Mouse (Mus musculus) midbrain, embryonic 15.5 days (tissue): ENCODE results near the gene Vstm5. TPM values are rescaled to one million over a fixed set of nuclear protein-coding genes. Genes with fewer than 3 reads are reported as not detected.

Source experiments
- ATAC-seq: fragments of 200-750 bp; cut with Nextera tagmentation; replicated peaks from 2 replicates; pipeline ENCODE4 v1.8.0; 2017; ENCODE audit warnings: moderate TSS enrichment
- H3K27ac ChIP-seq: fragments of 300-500 bp; sonication (generic); 2 replicates; pipeline ENCODE4 v1.5.1; 2015; ENCODE audit warnings: mild to moderate bottlenecking, inconsistent platforms
- H3K27me3 ChIP-seq: fragments of 300-500 bp; sonication (generic); replicated peaks from 2 replicates; pipeline ENCODE4 v1.6.1; 2015; ENCODE audit warnings: inconsistent platforms
- H3K36me3 ChIP-seq: fragments of 300-500 bp; sonication (generic); replicated peaks from 2 replicates; pipeline ENCODE4 v1.6.1; 2015; ENCODE audit warnings: inconsistent platforms
- H3K4me1 ChIP-seq: fragments of 300-500 bp; sonication (generic); 2 replicates; pipeline ENCODE4 v1.6.1; 2015; ENCODE audit warnings: inconsistent platforms
- H3K4me2 ChIP-seq: fragments of 300-500 bp; sonication (generic); 2 replicates; pipeline ENCODE4 v1.6.1; 2015; ENCODE audit warnings: inconsistent platforms, mild to moderate bottlenecking, moderate library complexity
- H3K4me3 ChIP-seq: fragments of 300-500 bp; sonication (generic); 2 replicates; pipeline ENCODE4 v1.5.1; 2015; ENCODE audit warnings: mild to moderate bottlenecking, inconsistent platforms
- H3K9ac ChIP-seq: fragments of 300-500 bp; sonication (generic); 2 replicates; pipeline ENCODE4 v1.6.1; 2015; ENCODE audit warnings: mild to moderate bottlenecking, inconsistent platforms
- H3K9me3 ChIP-seq: fragments of 300-500 bp; sonication (generic); 2 replicates; pipeline ENCODE4 v1.6.1; 2016; ENCODE audit warnings: inconsistent platforms
- WGBS: fragments of 180-500 bp; shearing (Covaris S2); methylation state at CpG from one replicate; pipeline ENCODE4 v1.1.7; 2015; ENCODE audit warnings: mixed read lengths; 5-methylcytosine and 5-hydroxymethylcytosine counted together
- polyA plus RNA-seq: library from polyadenylated mRNA; unstranded; fragments of >200 nt; fragmentation: Nextera tagmentation; extraction: Ambion mirVana; gene quantifications from 2 replicates; pipeline ENCODE4 v1.2.1, GENCODE M21; 2015

The Vstm5 gene
- polyA plus RNA-seq, 1 experiment from 2014 or later: 24.8 TPM

DNA sequence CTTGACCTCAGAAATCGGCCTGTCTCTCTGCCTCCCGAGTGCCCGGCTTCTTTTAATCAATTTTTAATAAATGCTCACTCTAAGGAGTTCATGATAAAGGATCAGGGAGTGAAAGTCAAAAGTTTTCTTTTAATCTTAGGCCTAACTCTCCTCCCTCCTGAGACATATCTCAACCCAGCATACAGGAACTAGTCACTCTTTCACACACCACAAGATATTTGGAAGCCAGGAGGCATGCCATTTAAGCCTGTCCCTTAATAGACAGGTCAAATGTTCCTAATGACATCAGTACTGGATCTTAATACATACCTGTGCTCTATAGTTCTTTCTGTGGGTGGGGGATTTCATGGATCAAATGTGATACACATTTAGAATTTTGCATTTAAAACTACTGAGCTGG lies 39.5 kb downstream of the Vstm5 start:
- WGBS: 92% methylated on average over 3 of the region's 3 CpGs
- H3K4me2 ChIP-seq: no peak overlapping the region

DNA sequence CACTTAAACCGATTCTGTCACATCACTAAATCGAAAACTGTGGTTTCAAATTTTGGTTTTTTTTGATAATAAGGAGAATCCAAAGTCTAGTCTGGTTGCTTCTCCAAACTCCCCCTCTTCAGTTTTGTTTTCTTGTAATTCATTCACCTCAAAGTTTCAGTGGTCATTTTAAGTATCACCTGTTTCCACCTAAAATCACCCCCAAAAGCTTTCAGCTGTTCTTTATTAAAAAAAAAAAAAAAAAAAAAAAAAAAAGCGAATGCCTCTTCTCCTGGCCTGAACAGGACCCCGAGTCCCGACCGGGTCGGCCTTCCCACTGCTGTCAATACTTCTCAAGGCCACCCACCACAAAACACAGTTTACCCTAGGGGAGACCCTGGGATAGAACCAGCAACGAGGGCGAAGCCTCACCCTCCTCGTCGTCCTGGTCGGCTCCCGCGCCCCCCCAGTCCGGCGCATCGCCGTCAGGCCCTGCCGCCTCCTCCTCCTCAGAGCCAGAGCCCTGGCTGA lies 40.3 kb downstream of the Vstm5 start:
- H3K9ac ChIP-seq: peak overlapping the region; percentile 99
- 9% methylated on average over 19 of the region's 19 CpGs for WGBS
- peak overlapping the region; percentile 60 for H3K4me2 ChIP-seq
- peak; percentile 74; the same call in 1 of the 2 replicates for ATAC-seq
- no peaks in the 10 kb centered on the region for H3K27me3 ChIP-seq
- H3K36me3 ChIP-seq: peaks cover 21% of the 10 kb centered on the region
- H3K4me1 ChIP-seq: peaks cover 28% of the 10 kb centered on the region
- no peaks in the 10 kb centered on the region for H3K9me3 ChIP-seq
- H3K27ac ChIP-seq: peak overlapping the region; percentile 89
- H3K4me3 ChIP-seq: peak overlapping the region; percentile 90

More for the DNA sequence above, 39.5 kb downstream of the Vstm5 start:
- no peak overlapping the region for H3K9ac ChIP-seq
- H3K36me3 ChIP-seq: peaks cover 29% of the 10 kb centered on the region
- no peaks in the 10 kb centered on the region for H3K27me3 ChIP-seq
- H3K4me3 ChIP-seq: no peak overlapping the region
- ATAC-seq: no peak
- H3K9me3 ChIP-seq: no peaks in the 10 kb centered on the region
- no peak overlapping the region for H3K27ac ChIP-seq
- peaks cover 28% of the 10 kb centered on the region for H3K4me1 ChIP-seq

DNA sequence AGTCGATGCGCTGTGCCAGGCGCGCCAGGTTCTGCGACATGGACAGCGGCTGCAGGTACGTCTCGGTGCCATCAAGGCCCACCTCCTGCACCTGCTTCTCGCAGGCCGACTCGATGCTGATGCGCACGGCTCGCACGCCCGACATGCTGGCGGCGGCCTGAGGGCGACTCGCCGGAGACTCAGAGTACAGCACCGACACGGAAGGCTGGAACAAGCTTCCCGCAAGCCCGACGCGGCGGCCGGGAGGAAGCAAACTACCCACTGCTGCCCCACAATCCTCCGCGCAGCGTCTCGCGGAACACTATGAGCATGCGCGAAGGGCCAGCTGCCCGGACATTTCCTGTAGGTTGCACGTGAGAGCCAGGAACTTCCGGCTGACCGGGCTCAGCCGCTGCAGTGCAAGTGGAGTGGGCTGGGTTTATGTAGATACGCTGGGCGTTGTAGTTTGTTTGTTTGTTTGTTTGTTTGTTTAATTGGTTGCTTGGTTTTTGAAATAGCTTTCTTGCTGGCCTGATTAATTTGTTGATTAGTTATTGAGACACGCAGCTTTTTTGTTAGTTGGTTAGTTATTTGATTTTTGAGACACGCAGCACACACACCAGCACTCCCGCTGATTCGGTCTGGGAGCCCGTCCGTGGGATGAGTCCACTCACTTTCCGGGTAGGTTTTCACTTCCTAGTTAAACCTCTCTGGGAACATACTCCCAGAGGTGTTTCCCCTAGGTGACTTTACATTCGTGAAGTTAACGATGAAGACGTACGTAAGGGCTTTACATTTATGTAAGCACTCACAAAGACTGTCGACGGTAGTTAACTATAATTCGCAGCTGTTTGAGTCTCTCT lies 41.0 kb downstream of the Vstm5 start, which contains the start of gene Med17:
Gene Med17, minus strand, starts transcription at position 283 of the 842 bp plus-strand sequence.
- Histone ChIP-seq H3K27me3 (no peaks in the 10 kb centered on the region), H3K9me3 (no peaks in the 10 kb centered on the region), H3K27ac (peak within 1 kb of the TSS; percentile 89), H3K4me1 (peaks cover 28% of the 10 kb centered on the region), H3K4me2 (peak within 1 kb of the TSS; percentile 60), H3K9ac (peak within 1 kb of the TSS; percentile 99), H3K36me3 (peaks cover 15% of the 10 kb centered on the region), H3K4me3 (peak within 1 kb of the TSS; percentile 90)
- ATAC-seq: peak; percentile 99
- 1% methylated on average over 57 of the region's 57 CpGs for WGBS

DNA sequence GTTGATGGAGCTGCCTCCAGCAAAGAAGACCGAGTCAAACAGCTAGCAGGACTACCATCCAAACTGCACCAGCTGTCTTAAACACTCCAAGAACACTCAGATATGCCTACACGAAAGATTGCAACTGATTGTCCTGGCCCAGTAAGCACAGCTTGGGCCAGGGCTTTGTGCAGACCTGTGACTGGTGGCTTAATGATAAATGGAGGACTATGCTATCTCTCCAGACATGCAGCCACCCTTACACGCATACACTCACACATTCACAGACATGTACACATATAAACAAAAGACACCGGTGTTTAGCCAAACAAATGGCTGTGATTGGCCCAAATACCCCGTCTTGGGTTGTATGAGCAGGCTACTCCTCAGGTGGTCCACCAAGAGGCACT lies 41.6 kb downstream of the Vstm5 start:
- Histone ChIP-seq H3K36me3 (peaks cover 8% of the 10 kb centered on the region), H3K9ac (peak overlapping the region; percentile 99), H3K27ac (peak overlapping the region; percentile 89; the same call in 1 of the 2 replicates), H3K9me3 (no peaks in the 10 kb centered on the region), H3K4me2 (peak overlapping the region; percentile 60), H3K27me3 (no peaks in the 10 kb centered on the region), H3K4me1 (peaks cover 28% of the 10 kb centered on the region), H3K4me3 (peak overlapping the region; percentile 90)
- 47% methylated on average over 5 of the region's 5 CpGs for WGBS
- peak; percentile 17 for ATAC-seq

DNA sequence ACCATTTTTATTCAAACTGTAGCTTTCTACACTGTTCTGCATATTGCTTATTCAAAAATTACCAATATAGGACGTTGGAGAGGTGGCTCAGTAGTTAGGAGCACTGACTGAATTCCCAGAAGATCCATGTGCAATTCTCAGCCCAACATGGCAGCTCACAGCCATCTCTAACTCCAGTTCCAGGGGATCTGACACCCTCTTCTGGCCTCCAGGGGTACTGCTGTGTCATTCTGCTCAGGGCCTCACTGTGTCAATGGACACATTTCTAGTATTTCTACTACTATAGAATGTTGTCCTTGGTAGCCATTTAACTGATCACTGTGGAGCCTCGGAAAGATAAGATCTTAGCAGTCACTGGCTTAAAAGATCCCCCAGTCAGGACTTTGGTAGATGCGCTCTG lies 46.6 kb downstream of the Vstm5 start:
- H3K9me3 ChIP-seq: no peaks in the 10 kb centered on the region
- ATAC-seq: no peak
- no peak overlapping the region for H3K27ac ChIP-seq
- H3K27me3 ChIP-seq: no peaks in the 10 kb centered on the region
- no peak overlapping the region for H3K9ac ChIP-seq
- H3K4me3 ChIP-seq: no peak overlapping the region
- H3K4me2 ChIP-seq: no peak overlapping the region
- peaks cover 9% of the 10 kb centered on the region; the same call in 1 of the 2 replicates for H3K36me3 ChIP-seq
- 72% methylated on average over 3 of the region's 3 CpGs for WGBS
- peaks cover 9% of the 10 kb centered on the region for H3K4me1 ChIP-seq

DNA sequence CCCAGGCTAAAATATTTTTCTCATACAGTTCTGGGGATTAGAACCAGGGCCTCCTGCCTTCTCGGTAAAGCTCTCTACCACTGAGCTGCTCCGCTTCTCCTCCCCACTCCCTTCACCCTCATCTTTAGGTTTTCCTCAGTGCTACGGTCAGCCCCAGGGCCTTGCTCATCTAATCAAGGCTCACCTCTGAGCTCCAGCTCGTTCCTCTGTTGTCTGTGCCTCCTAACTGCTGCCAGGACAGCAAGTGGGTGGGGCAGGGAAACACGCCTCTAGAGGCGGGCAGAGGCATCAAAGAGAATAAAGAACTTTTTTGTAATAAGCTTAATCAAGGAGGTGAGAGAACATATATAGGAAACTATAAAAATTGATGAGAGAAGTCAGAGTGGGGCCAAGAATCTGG lies 49.0 kb downstream of the Vstm5 start:
- no peak overlapping the region for H3K4me3 ChIP-seq
- H3K36me3 ChIP-seq: peaks cover 14% of the 10 kb centered on the region; the same call in 1 of the 2 replicates
- H3K9ac ChIP-seq: no peak overlapping the region
- no peak overlapping the region for H3K4me2 ChIP-seq
- H3K9me3 ChIP-seq: no peaks in the 10 kb centered on the region
- no peak for ATAC-seq
- no peaks in the 10 kb centered on the region for H3K4me1 ChIP-seq
- H3K27me3 ChIP-seq: no peaks in the 10 kb centered on the region
- no peak overlapping the region for H3K27ac ChIP-seq
- WGBS: 53% methylated on average over 6 of the region's 6 CpGs

DNA sequence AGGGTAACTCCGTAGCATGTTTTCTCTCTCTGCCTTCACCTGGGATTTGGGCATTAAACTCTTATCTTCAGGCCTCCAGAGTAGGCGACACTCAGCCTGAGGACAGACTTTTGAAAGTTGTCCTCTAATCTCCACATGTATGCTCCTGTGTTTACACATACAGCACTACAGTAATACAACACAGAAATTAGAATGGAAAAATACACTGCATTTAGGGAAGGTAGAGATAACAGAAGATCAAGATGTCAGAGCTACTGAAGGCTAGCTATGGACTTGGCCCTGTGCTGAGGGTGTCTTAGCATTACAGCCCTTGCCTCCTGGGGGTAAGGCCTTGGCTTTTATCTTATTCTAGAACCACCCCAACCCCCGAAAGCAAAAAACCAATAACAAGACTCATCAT lies 49.6 kb downstream of the Vstm5 start:
- 93% methylated on average over 3 of the region's 3 CpGs for WGBS
- no peak overlapping the region for H3K9ac ChIP-seq
- no peak overlapping the region for H3K27ac ChIP-seq
- no peaks in the 10 kb centered on the region for H3K4me1 ChIP-seq
- no peaks in the 10 kb centered on the region for H3K9me3 ChIP-seq
- no peak overlapping the region for H3K4me2 ChIP-seq
- H3K36me3 ChIP-seq: peaks cover 16% of the 10 kb centered on the region; the same call in 1 of the 2 replicates
- no peaks in the 10 kb centered on the region for H3K27me3 ChIP-seq
- ATAC-seq: no peak
- no peak overlapping the region for H3K4me3 ChIP-seq

DNA sequence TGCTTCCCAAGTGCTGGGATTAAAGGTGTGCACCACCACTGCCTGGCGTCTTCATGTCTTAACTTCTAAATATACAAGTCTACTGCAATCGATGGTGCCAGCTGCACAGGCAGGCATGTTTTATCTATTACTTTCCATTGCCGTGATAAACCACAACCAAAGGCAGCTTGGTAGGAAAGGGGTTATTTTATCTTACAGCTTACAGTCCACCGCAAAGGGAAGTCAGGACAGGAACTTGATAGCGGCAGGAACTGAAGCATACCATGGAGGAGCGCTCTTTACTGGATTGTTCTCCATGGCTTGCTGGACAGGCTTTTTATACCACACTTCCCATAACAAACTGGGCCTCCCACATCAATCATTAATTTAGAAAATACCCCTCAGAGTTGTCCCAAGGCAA lies 50.4 kb downstream of the Vstm5 start:
- no peak overlapping the region for H3K27ac ChIP-seq
- H3K4me1 ChIP-seq: no peaks in the 10 kb centered on the region
- H3K4me3 ChIP-seq: no peak overlapping the region
- H3K27me3 ChIP-seq: no peaks in the 10 kb centered on the region
- no peak for ATAC-seq
- H3K4me2 ChIP-seq: no peak overlapping the region
- WGBS: 94% methylated on average over 6 of the region's 6 CpGs
- H3K36me3 ChIP-seq: peaks cover 16% of the 10 kb centered on the region; the same call in 1 of the 2 replicates
- no peaks in the 10 kb centered on the region for H3K9me3 ChIP-seq
- no peak overlapping the region for H3K9ac ChIP-seq

DNA sequence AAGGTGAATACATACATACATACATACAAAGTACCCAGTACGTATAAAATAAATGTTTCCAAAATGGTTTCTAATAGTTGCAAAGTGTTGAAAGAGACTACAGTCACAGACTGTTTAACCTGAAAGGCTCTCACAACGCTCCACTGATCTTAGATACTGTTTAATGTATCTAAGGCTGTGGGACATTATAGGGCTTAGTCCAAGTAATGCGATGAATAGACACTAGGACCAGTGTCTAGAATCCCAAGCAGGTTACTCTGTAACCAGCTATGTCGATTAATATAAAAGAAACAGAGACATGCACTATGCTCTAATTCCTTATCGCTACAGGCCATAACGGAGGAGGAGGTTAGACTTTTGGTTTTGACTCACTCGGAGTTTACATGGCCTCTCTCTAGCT lies 58.3 kb downstream of the Vstm5 start:
- no peaks in the 10 kb centered on the region for H3K27me3 ChIP-seq
- no peak overlapping the region for H3K4me2 ChIP-seq
- H3K36me3 ChIP-seq: peaks cover 4% of the 10 kb centered on the region; the same call in 1 of the 2 replicates
- 90% methylated on average over 7 of the region's 7 CpGs for WGBS
- H3K9me3 ChIP-seq: no peaks in the 10 kb centered on the region
- H3K4me3 ChIP-seq: no peak overlapping the region
- ATAC-seq: no peak
- no peak overlapping the region for H3K9ac ChIP-seq
- no peak overlapping the region for H3K27ac ChIP-seq
- no peaks in the 10 kb centered on the region for H3K4me1 ChIP-seq

DNA sequence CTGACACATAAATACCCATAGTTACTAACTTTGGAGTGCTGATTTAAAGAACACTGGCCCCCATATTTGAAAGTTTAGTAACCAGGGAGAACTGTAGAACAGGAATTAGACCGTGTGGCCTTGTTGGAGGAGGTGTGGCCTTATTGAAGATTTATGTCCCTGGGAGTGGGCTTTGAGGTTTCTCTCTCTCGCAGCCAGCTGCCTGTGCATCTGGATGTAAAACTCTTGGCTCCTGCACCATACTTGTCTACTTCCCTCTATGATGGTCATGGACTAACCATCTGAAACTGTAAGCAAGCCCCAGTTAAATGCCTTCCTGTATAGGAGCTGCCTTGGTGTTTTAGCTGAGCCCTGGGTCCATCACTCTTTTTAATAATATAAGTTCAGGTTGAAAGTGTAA lies 59.6 kb downstream of the Vstm5 start:
- no peak overlapping the region for H3K4me3 ChIP-seq
- 72% methylated on average over 2 of the region's 2 CpGs for WGBS
- no peaks in the 10 kb centered on the region; the same call in 1 of the 2 replicates for H3K36me3 ChIP-seq
- no peak for ATAC-seq
- no peaks in the 10 kb centered on the region for H3K9me3 ChIP-seq
- H3K4me2 ChIP-seq: no peak overlapping the region
- H3K27ac ChIP-seq: no peak overlapping the region
- H3K4me1 ChIP-seq: no peaks in the 10 kb centered on the region
- H3K9ac ChIP-seq: no peak overlapping the region
- H3K27me3 ChIP-seq: no peaks in the 10 kb centered on the region

DNA sequence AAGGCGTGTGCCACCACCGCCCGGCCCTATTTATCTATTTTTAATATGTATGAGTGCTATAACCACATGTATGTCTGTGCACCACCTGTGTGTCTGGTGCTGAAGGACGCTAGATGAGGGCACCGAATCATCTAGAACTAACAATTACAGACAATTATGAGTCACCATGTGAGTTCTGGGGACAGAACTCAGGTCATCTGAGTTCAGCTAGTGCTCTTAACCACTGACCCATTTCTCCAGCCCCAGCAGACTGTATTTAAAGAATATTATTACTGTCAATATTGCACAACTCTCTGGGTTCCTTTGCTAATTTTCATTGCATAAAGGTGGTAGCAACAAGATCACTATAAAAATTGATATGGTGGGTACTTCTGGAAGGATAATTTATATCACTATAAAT lies 61.2 kb downstream of the Vstm5 start:
- Histone ChIP-seq H3K27ac (no peak overlapping the region), H3K4me1 (no peaks in the 10 kb centered on the region), H3K4me3 (no peak overlapping the region), H3K27me3 (no peaks in the 10 kb centered on the region), H3K9me3 (no peaks in the 10 kb centered on the region), H3K36me3 (no peaks in the 10 kb centered on the region; the same call in 1 of the 2 replicates), H3K9ac (no peak overlapping the region), H3K4me2 (no peak overlapping the region)
- no peak for ATAC-seq
- WGBS: 89% methylated on average over 5 of the region's 5 CpGs

DNA sequence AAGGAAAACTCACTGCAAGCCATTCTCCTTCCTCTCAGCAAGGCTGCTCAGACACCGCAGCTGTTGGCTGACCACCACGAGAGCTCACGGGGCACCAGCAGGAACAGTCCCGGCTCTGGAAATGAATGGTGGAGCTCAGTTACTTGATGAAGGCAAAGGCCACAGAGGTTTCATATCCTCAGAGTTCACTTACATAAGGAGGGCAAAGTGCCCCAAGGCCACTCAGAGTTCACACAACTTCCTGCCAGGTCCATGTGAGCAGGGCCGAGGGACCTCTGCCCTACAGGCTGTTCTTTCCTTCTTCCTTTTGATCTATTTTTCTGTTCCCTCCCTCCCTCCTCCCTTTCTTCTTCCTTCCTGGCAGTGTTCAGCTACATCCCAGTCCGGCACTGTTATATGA lies 62.6 kb downstream of the Vstm5 start:
- Histone ChIP-seq H3K4me2 (no peak overlapping the region), H3K9me3 (no peaks in the 10 kb centered on the region), H3K27ac (no peak overlapping the region), H3K9ac (no peak overlapping the region), H3K27me3 (no peaks in the 10 kb centered on the region), H3K4me3 (no peak overlapping the region), H3K36me3 (no peaks in the 10 kb centered on the region; the same call in 1 of the 2 replicates), H3K4me1 (peaks cover 5% of the 10 kb centered on the region)
- WGBS: 58% methylated on average over 6 of the region's 6 CpGs
- ATAC-seq: no peak
